Mouse (Mus musculus): ENCODE measurements at regions not wholly inside any gene's neighbourhood (a gene's known extent, or its start where the extent isn't known, plus 50 kb on each side); places are given as distances from the start of the nearest gene placed in this dataset.

- WGBS: 75% methylated on average over 2 of the region's 2 CpGs
- DNase-seq: no peak
Observed at GRCm38 (mm10) chr1:65635315-65635714, 291.0 kb upstream of the Crygf start.

GRCm38 (mm10) chr1:65654460-65654859 is 271.9 kb upstream of the Crygf start:
- TF ChIP-seq CTCF (conservative IDR thresholded peaks at IDR 0.05; ENCODE audit: insufficient read depth, insufficient read length, low read depth, low read length): no peak
- no peak for TF ChIP-seq POLR2A (IDR thresholded peaks at IDR 0.05; ENCODE audit: low read depth, low read length)
- 68% methylated on average over 2 of the region's 2 CpGs for WGBS
- Histone ChIP-seq H3K4me3 (ENCODE audit: insufficient read depth, low read depth, low read length) (no peak overlapping the region), H3K27ac (ENCODE audit: insufficient read depth, low read depth, low read length) (no peak overlapping the region), H3K4me1 (ENCODE audit: control insufficient read depth, insufficient read depth, low read length) (no peaks in the 10 kb centered on the region), H3K36me3 (ENCODE audit: control insufficient read depth, insufficient read depth, low read length) (no peaks in the 10 kb centered on the region), H3K27me3 (replicated peaks; ENCODE audit: control insufficient read depth, insufficient read depth, low read length) (no peaks in the 10 kb centered on the region; the same call in 1 of the 2 replicates)
- DNase-seq: no peak

More at GRCm38 (mm10) chr1:65635315-65635714, 291.0 kb upstream of the Crygf start:
- no peaks in the 10 kb centered on the region for H3K4me1 ChIP-seq (ENCODE audit: control insufficient read depth, insufficient read depth, low read length)
- H3K36me3 ChIP-seq (ENCODE audit: control insufficient read depth, insufficient read depth, low read length): no peaks in the 10 kb centered on the region
- H3K4me3 ChIP-seq (ENCODE audit: insufficient read depth, low read depth, low read length): no peak overlapping the region
- H3K27me3 ChIP-seq (replicated peaks; ENCODE audit: control insufficient read depth, insufficient read depth, low read length): no peaks in the 10 kb centered on the region
- H3K27ac ChIP-seq (ENCODE audit: insufficient read depth, low read depth, low read length): no peak overlapping the region
- TF ChIP-seq POLR2A (IDR thresholded peaks at IDR 0.05; ENCODE audit: low read depth, low read length) (no peak), CTCF (conservative IDR thresholded peaks at IDR 0.05; ENCODE audit: insufficient read depth, insufficient read length, low read depth, low read length) (no peak)

- no peak for DNase-seq
- Histone ChIP-seq H3K27ac (ENCODE audit: insufficient read depth, low read depth, low read length) (no peak overlapping the region), H3K36me3 (ENCODE audit: control insufficient read depth, insufficient read depth, low read length) (no peaks in the 10 kb centered on the region), H3K27me3 (replicated peaks; ENCODE audit: control insufficient read depth, insufficient read depth, low read length) (no peaks in the 10 kb centered on the region), H3K4me1 (ENCODE audit: control insufficient read depth, insufficient read depth, low read length) (no peaks in the 10 kb centered on the region), H3K4me3 (ENCODE audit: insufficient read depth, low read depth, low read length) (no peak overlapping the region)
- WGBS: 53% methylated on average over 1 of the region's 1 CpGs
- TF ChIP-seq POLR2A (IDR thresholded peaks at IDR 0.05; ENCODE audit: low read depth, low read length) (no peak), CTCF (conservative IDR thresholded peaks at IDR 0.05; ENCODE audit: insufficient read depth, insufficient read length, low read depth, low read length) (no peak)
Observed at GRCm38 (mm10) chr1:65681960-65682359, 244.4 kb upstream of the Crygf start.

- WGBS: 82% methylated on average over 1 of the region's 1 CpGs
- no peak for DNase-seq
- Histone ChIP-seq H3K36me3 (ENCODE audit: control insufficient read depth, insufficient read depth, low read length) (no peaks in the 10 kb centered on the region), H3K4me3 (ENCODE audit: insufficient read depth, low read depth, low read length) (no peak overlapping the region), H3K27ac (ENCODE audit: insufficient read depth, low read depth, low read length) (no peak overlapping the region), H3K27me3 (replicated peaks; ENCODE audit: control insufficient read depth, insufficient read depth, low read length) (no peaks in the 10 kb centered on the region), H3K4me1 (ENCODE audit: control insufficient read depth, insufficient read depth, low read length) (no peaks in the 10 kb centered on the region)
- TF ChIP-seq POLR2A (IDR thresholded peaks at IDR 0.05; ENCODE audit: low read depth, low read length) (no peak), CTCF (conservative IDR thresholded peaks at IDR 0.05; ENCODE audit: insufficient read depth, insufficient read length, low read depth, low read length) (no peak)
Observed at GRCm38 (mm10) chr1:65687322-65687721, 239.0 kb upstream of the Crygf start.

- H3K36me3 ChIP-seq (ENCODE audit: control insufficient read depth, insufficient read depth, low read length): no peaks in the 10 kb centered on the region
- no peak for DNase-seq
- TF ChIP-seq POLR2A (IDR thresholded peaks at IDR 0.05; ENCODE audit: low read depth, low read length): no peak
- no peak for TF ChIP-seq CTCF (conservative IDR thresholded peaks at IDR 0.05; ENCODE audit: insufficient read depth, insufficient read length, low read depth, low read length)
- H3K27ac ChIP-seq (ENCODE audit: insufficient read depth, low read depth, low read length): no peak overlapping the region
- H3K4me3 ChIP-seq (ENCODE audit: insufficient read depth, low read depth, low read length): no peak overlapping the region
- H3K4me1 ChIP-seq (ENCODE audit: control insufficient read depth, insufficient read depth, low read length): no peaks in the 10 kb centered on the region
- 79% methylated on average over 3 of the region's 3 CpGs for WGBS
- no peaks in the 10 kb centered on the region for H3K27me3 ChIP-seq (replicated peaks; ENCODE audit: control insufficient read depth, insufficient read depth, low read length)
Observed at GRCm38 (mm10) chr1:65730262-65730661, 196.1 kb upstream of the Crygf start.

GRCm38 (mm10) chr1:65757951-65758350 is 168.4 kb upstream of the Crygf start:
- H3K27ac ChIP-seq (ENCODE audit: insufficient read depth, low read depth, low read length): no peak overlapping the region
- no peaks in the 10 kb centered on the region for H3K4me1 ChIP-seq (ENCODE audit: control insufficient read depth, insufficient read depth, low read length)
- H3K27me3 ChIP-seq (replicated peaks; ENCODE audit: control insufficient read depth, insufficient read depth, low read length): no peaks in the 10 kb centered on the region
- no peak overlapping the region for H3K4me3 ChIP-seq (ENCODE audit: insufficient read depth, low read depth, low read length)
- WGBS: 43% methylated on average over 2 of the region's 2 CpGs
- H3K36me3 ChIP-seq (ENCODE audit: control insufficient read depth, insufficient read depth, low read length): no peaks in the 10 kb centered on the region
- no peak for TF ChIP-seq POLR2A (IDR thresholded peaks at IDR 0.05; ENCODE audit: low read depth, low read length)
- no peak for TF ChIP-seq CTCF (conservative IDR thresholded peaks at IDR 0.05; ENCODE audit: insufficient read depth, insufficient read length, low read depth, low read length)
- DNase-seq: peak; percentile 54

- TF ChIP-seq POLR2A (IDR thresholded peaks at IDR 0.05; ENCODE audit: low read depth, low read length): no peak
- TF ChIP-seq CTCF (conservative IDR thresholded peaks at IDR 0.05; ENCODE audit: insufficient read depth, insufficient read length, low read depth, low read length): no peak
- Histone ChIP-seq H3K4me3 (ENCODE audit: insufficient read depth, low read depth, low read length) (no peak overlapping the region), H3K4me1 (ENCODE audit: control insufficient read depth, insufficient read depth, low read length) (no peaks in the 10 kb centered on the region), H3K36me3 (ENCODE audit: control insufficient read depth, insufficient read depth, low read length) (no peaks in the 10 kb centered on the region), H3K27ac (ENCODE audit: insufficient read depth, low read depth, low read length) (no peak overlapping the region), H3K27me3 (replicated peaks; ENCODE audit: control insufficient read depth, insufficient read depth, low read length) (no peaks in the 10 kb centered on the region)
- DNase-seq: no peak
- 72% methylated on average over 2 of the region's 2 CpGs for WGBS
Observed at GRCm38 (mm10) chr1:65761141-65761540, 165.2 kb upstream of the Crygf start.

- H3K27me3 ChIP-seq (replicated peaks; ENCODE audit: control insufficient read depth, insufficient read depth, low read length): no peaks in the 10 kb centered on the region
- no peaks in the 10 kb centered on the region for H3K4me1 ChIP-seq (ENCODE audit: control insufficient read depth, insufficient read depth, low read length)
- TF ChIP-seq CTCF (conservative IDR thresholded peaks at IDR 0.05; ENCODE audit: insufficient read depth, insufficient read length, low read depth, low read length) (no peak), POLR2A (IDR thresholded peaks at IDR 0.05; ENCODE audit: low read depth, low read length) (no peak)
- H3K36me3 ChIP-seq (ENCODE audit: control insufficient read depth, insufficient read depth, low read length): no peaks in the 10 kb centered on the region
- no peak for DNase-seq
- no peak overlapping the region for H3K27ac ChIP-seq (ENCODE audit: insufficient read depth, low read depth, low read length)
- H3K4me3 ChIP-seq (ENCODE audit: insufficient read depth, low read depth, low read length): no peak overlapping the region
- whole genome bisulfite sequencing: 80% methylated on average over 1 of the region's 1 CpGs
Observed at GRCm38 (mm10) chr1:65800244-65800643, 126.1 kb upstream of the Crygf start.

All from kidney, adult 2 months (tissue).